Mouse (Mus musculus) lung, postnatal 4 days (tissue): Measurements from ENCODE around the gene Mov10l1.

Experiments used
- DNase-seq, 2 experiments: peaks; one replicate each; pipeline ENCODE4 v3.0.0; 2021

Gene Mov10l1

GRCm38 (mm10) chr15:88982534-88983079, at the start of gene Mov10l1:
TSS of gene Mov10l1 (plus strand) at chr15:88982909.
- no peak for DNase-seq

GRCm38 (mm10) chr15:88934141-88934540, 48.6 kb upstream of the Mov10l1 start:
- DNase-seq = peak in 1 of 2 experiments; percentile 13

- peak in 1 of 2 experiments; percentile 17 for DNase-seq
Observed at GRCm38 (mm10) chr15:88936619-88937290, 46.0 kb upstream of the Mov10l1 start.

- no peak for DNase-seq
Observed at GRCm38 (mm10) chr15:88937291-88937650, 45.4 kb upstream of the Mov10l1 start.

- no peak for DNase-seq
Observed at GRCm38 (mm10) chr15:88942783-88943182, 39.9 kb upstream of the Mov10l1 start.

GRCm38 (mm10) chr15:88943896-88944551, 38.7 kb upstream of the Mov10l1 start:
- DNase-seq = peak in 1 of 2 experiments; percentile 22

GRCm38 (mm10) chr15:88946851-88947250, 35.9 kb upstream of the Mov10l1 start:
- peak in 1 of 2 experiments; percentile 11 for DNase-seq

GRCm38 (mm10) chr15:88951246-88951645, 31.5 kb upstream of the Mov10l1 start:
- no peak for DNase-seq

GRCm38 (mm10) chr15:88954368-88955072, 28.2 kb upstream of the Mov10l1 start, which contains the start of gene Ttll8:
TSS of gene Ttll8 (minus strand) at chr15:88954418.
- peak; percentile 26 to 53 for DNase-seq

- no peak for DNase-seq
Observed at GRCm38 (mm10) chr15:88955342-88955741, 27.4 kb upstream of the Mov10l1 start.

- DNase-seq = no peak
Observed at GRCm38 (mm10) chr15:88957522-88957921, 25.2 kb upstream of the Mov10l1 start.

GRCm38 (mm10) chr15:88964070-88964578, 18.6 kb upstream of the Mov10l1 start:
- DNase-seq = no peak

- DNase-seq = no peak
Observed at GRCm38 (mm10) chr15:88972300-88972699, 10.4 kb upstream of the Mov10l1 start.

GRCm38 (mm10) chr15:88978281-88979137, 4.2 kb upstream of the Mov10l1 start, which contains the start of gene Mlc1:
TSS of gene Mlc1 (minus strand) at chr15:88979007.
- DNase-seq = peak; percentile 56 to 60

- no peak for DNase-seq
Observed at GRCm38 (mm10) chr15:88979138-88979446, 3.6 kb upstream of the Mov10l1 start.

- peak; percentile 36 for DNase-seq
Observed at GRCm38 (mm10) chr15:88989236-88989635, 6.5 kb downstream of the Mov10l1 start.

- no peak for DNase-seq
Observed at GRCm38 (mm10) chr15:88998636-88999035, 15.9 kb downstream of the Mov10l1 start.

GRCm38 (mm10) chr15:88999124-88999523, 16.4 kb downstream of the Mov10l1 start:
- peak; percentile 26 to 36 for DNase-seq

GRCm38 (mm10) chr15:89000367-89000766, 17.7 kb downstream of the Mov10l1 start:
- DNase-seq = no peak

- DNase-seq = no peak
Observed at GRCm38 (mm10) chr15:89001245-89001644, 18.5 kb downstream of the Mov10l1 start.

- DNase-seq = no peak
Observed at GRCm38 (mm10) chr15:89007002-89007401, 24.3 kb downstream of the Mov10l1 start.

- DNase-seq = no peak
Observed at GRCm38 (mm10) chr15:89007781-89008180, 25.1 kb downstream of the Mov10l1 start.
